Mouse (Mus musculus) embryo, embryonic 11 days (tissue): ENCODE measurements at regions not wholly inside any gene's neighbourhood (a gene's known extent, or its start where the extent isn't known, plus 50 kb on each side); places are given as distances from the start of the nearest gene placed in this dataset.

Experiments used
- DNase-seq: peaks from one replicate; pipeline ENCODE4 v3.0.0-alpha.2; 2015

GRCm38 (mm10) chr5:7782235-7782634, 178.0 kb upstream of the Steap4 start:
- DNase-seq = no peak

GRCm38 (mm10) chr5:7788406-7788805, 171.9 kb upstream of the Steap4 start:
- no peak for DNase-seq

- DNase-seq = no peak
Measured at GRCm38 (mm10) chr5:7789126-7789525, 171.1 kb upstream of the Steap4 start.

- peak; percentile 41 for DNase-seq
Measured at GRCm38 (mm10) chr5:7820592-7820991, 139.7 kb upstream of the Steap4 start.

DNA sequence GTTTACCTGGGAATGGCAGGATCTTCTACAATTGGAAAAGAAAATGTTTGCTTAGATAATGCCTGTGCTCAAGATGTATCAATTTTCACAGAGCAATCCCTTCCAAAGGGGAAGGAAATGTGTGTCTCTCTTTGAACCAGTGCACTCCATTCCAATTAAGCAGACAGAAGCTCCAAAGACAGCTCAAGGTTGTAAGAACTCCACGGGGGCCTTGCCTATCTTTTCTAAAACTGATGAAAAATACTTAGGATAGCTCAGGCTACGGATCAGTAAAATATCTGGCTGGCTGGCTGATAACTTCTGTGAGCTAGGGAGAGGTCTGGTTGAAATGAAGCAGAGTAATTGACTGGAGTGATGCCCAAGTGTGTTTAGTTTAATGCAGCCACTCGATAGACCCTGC, 138.6 kb upstream of the Steap4 start:
- DNase-seq = no peak

GRCm38 (mm10) chr5:7829618-7830017, 130.6 kb upstream of the Steap4 start:
- no peak for DNase-seq

GRCm38 (mm10) chr5:7833812-7834211, 126.4 kb upstream of the Steap4 start:
- no peak for DNase-seq

DNA sequence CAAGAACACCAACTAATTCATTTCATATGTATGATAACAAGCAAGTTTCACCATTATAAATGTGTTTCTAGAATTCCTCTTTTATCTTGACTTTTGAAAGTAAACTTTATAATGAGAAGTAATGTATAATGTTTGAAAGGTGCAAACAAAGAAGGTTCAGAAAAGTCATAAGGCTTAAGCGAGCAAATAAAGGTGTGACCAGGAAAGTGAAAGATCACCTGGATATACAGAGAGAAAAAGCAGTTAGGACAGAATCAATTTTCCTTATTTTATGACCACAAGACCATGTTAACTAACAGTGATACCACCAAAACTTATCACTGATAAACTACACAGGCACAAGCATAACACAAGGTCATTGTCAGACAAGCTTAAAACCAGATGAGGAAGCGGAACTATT, 97.2 kb upstream of the Steap4 start:
- no peak for DNase-seq

DNA sequence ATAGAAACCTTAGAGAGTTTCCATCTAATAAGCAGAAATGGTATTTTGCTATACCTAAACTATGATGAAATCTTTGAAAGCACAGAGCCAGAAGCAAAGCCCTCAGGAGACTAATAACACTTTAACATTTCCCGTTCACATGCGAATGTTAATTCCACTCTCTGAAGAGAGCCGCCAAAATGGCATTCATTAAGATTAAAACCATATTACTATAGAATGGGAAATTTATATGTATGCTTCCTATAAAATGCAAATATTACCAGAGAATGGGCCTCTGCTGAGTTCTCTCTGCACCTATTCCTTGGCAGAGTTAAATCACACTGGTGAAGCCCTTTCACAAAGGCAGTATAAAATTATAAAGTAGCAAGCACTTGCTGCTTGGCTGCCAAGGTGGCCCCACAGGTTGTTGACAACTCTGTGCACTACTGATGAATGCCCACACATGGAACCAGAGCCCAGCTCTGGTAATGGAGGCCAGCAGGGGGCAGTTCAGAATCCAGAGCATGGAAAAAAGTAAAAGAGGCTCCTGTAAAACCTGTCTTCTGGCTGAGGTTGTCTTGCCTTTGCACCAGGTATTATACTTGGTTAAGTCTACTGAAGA, 94.1 kb upstream of the Steap4 start:
- no peak for DNase-seq

GRCm38 (mm10) chr5:7899537-7899936, 60.7 kb upstream of the Steap4 start:
- peak; percentile 50 for DNase-seq
